Comparison of ENCODE assay signal across 10 mouse cellular contexts in genomic region chr14:25492567-25493279, GRCm38 (mm10). TPM values are rescaled to one million over a fixed set of nuclear protein-coding genes. Genes with fewer than 3 reads are reported as not detected.
A peak's percentile ranks its signal among the peaks of the same experiment; 100 is the strongest.
DNase-seq lines count a peak whose midpoint lies in the region; ATAC-seq lines count a peak whose summit lies in the region.
"Had no signal": no experiment of that assay in that cellular context is flagged by ENCODE, and none has a peak within 500 bp of the region (broad histone marks: within the 10 kb centered on the region; RNA-seq: fewer than 3 reads in every experiment).

No protein-coding gene starts in this region.

- DNase-seq in kidney, adult 9 months: no peak
- DNase-seq in forebrain, embryonic 14.5 days (ENCODE audit: low spot score): no peak
- peak; percentile 47 for DNase-seq in liver
- no peak for DNase-seq in embryo, embryonic 9.5 days (ENCODE audit: extremely low spot score)
- no peak for DNase-seq in urinary bladder, adult 2 months (ENCODE audit: low spot score)
- DNase-seq in kidney, postnatal 10 days: no peak
- DNase-seq: adrenal gland, postnatal 14 days; gastrocnemius, postnatal 10 days had no signal

- no peaks in the 10 kb centered on the region for H3K36me3 ChIP-seq in kidney, embryonic 15.5 days
- no peaks in the 10 kb centered on the region for H3K36me3 ChIP-seq in forebrain, embryonic 14.5 days (ENCODE audit: control insufficient read depth, insufficient read depth, low read length)
- no peaks in the 10 kb centered on the region for H3K36me3 ChIP-seq in neural tube, embryonic 12.5 days

- no peak overlapping the region for H3K4me2 ChIP-seq in kidney, embryonic 15.5 days
- H3K4me2 ChIP-seq in forebrain, embryonic 14.5 days (ENCODE audit: low read length): no peak overlapping the region
- peak overlapping the region; percentile 32 for H3K4me2 ChIP-seq in neural tube, embryonic 12.5 days (replicated peaks)

- no peaks in the 10 kb centered on the region for H3K27me3 ChIP-seq in kidney, embryonic 15.5 days
- no peaks in the 10 kb centered on the region for H3K27me3 ChIP-seq in forebrain, embryonic 14.5 days (replicated peaks; ENCODE audit: control insufficient read depth, insufficient read depth, low read length)
- H3K27me3 ChIP-seq in neural tube, embryonic 12.5 days (replicated peaks): no peaks in the 10 kb centered on the region

- H3K4me1 ChIP-seq in kidney, embryonic 15.5 days: peaks cover 100% of the 10 kb centered on the region
- peaks cover 69% of the 10 kb centered on the region for H3K4me1 ChIP-seq in forebrain, embryonic 14.5 days (ENCODE audit: control insufficient read depth, insufficient read depth, low read length)
- H3K4me1 ChIP-seq in neural tube, embryonic 12.5 days: peaks cover 96% of the 10 kb centered on the region

- H3K4me3 ChIP-seq in kidney, embryonic 15.5 days (replicated peaks): no peak overlapping the region
- no peak overlapping the region for H3K4me3 ChIP-seq in forebrain, embryonic 14.5 days (ENCODE audit: low read depth, low read length)
- H3K4me3 ChIP-seq in neural tube, embryonic 12.5 days: no peak overlapping the region

- no peak for ATAC-seq in kidney, embryonic 15.5 days (replicated peaks; ENCODE audit: low FRiP score)
- 0 out of 2 replicates have a peak, but pooled peaks have one; percentile 2 for ATAC-seq in forebrain, embryonic 14.5 days
- no peak for ATAC-seq in neural tube, embryonic 12.5 days (ENCODE audit: low FRiP score, low read depth)

- no peak overlapping the region for H3K9ac ChIP-seq in kidney, embryonic 15.5 days
- peak overlapping the region; percentile 29 for H3K9ac ChIP-seq in forebrain, embryonic 14.5 days (ENCODE audit: low read length)
- H3K9ac ChIP-seq in neural tube, embryonic 12.5 days: peak overlapping the region; percentile 30; the same call in 1 of the 2 replicates

- H3K9me3 ChIP-seq in kidney, embryonic 15.5 days (replicated peaks): no peaks in the 10 kb centered on the region
- H3K9me3 ChIP-seq in forebrain, embryonic 14.5 days (replicated peaks; ENCODE audit: control insufficient read depth, low read length): no peaks in the 10 kb centered on the region
- H3K9me3 ChIP-seq in neural tube, embryonic 12.5 days: no peaks in the 10 kb centered on the region

- peak overlapping the region; percentile 42; the same call in 1 of the 2 replicates for H3K27ac ChIP-seq in kidney, embryonic 15.5 days
- H3K27ac ChIP-seq in forebrain, embryonic 14.5 days (ENCODE audit: low read depth, low read length): peak overlapping the region; percentile 87
- H3K27ac ChIP-seq in neural tube, embryonic 12.5 days: peak overlapping the region; percentile 64

- WGBS in kidney, embryonic 15.5 days: 69% methylated on average over 11 of the region's 11 CpGs
- 82% methylated on average over 11 of the region's 11 CpGs for WGBS in forebrain, embryonic 14.5 days
- 73% methylated on average over 11 of the region's 11 CpGs for WGBS in neural tube, embryonic 12.5 days

RNA-seq across cellular contexts. Expression of gene Zmiz1, which starts 33.7 kb away (rescaled TPM):
- polyA plus RNA-seq in kidney, embryonic 15.5 days (2015; fragmentation: Nextera tagmentation; extraction: Ambion mirVana): 41.8 and 47.3 TPM in 2 replicates
- polyA plus RNA-seq in forebrain, embryonic 14.5 days (2014; fragmentation: Nextera tagmentation; extraction: Ambion mirVana): 37.0 and 43.8 TPM in 2 replicates
- 62.2 and 63.4 TPM in 2 replicates for polyA plus RNA-seq in neural tube, embryonic 12.5 days (2016; fragmentation: Nextera tagmentation; extraction: Ambion mirVana)
- polyA plus RNA-seq in urinary bladder, adult 2 months (2012; rRNA removed): 15.3 and 31.4 TPM in 2 replicates
